14 mouse cellular contexts compared by ENCODE assay signal in the genomic region with DNA sequence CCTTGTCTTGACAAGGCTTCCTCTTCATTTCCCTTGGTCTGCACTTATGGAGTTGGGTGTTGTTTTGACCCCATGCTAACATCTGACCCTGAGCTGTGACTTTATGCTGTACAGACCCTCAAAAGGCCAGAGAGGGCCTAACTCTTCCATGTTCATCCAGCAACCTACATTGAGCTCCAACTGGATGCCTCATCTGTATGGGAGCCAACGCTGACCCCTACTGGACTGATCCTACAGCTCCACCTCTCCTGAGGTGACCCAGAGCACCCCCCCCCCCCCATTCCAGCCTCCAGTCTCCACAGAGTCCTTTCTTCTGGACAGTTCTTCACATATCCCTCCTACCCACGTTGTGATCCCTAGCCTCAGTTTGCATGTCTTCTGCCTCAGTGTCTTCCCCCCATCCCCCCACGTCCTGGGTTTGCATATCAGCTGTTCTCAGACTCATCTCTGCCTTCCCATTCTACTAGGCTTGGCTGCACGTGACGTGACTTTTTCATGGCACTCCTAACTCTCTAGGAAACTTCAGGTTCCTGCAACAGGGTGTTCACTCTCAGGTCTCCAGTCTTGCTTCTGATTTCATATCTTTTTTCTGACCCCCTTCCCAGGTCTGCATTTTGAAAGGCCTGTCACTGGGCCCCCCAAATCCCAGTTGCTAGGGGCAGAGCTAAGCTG. TPM values are rescaled to one million over a fixed set of nuclear protein-coding genes. Genes with fewer than 3 reads are reported as not detected.
DNase-seq lines count a peak whose midpoint lies in the region; ATAC-seq and TF ChIP-seq lines count a peak whose summit lies in the region.
"Had no signal": no experiment of that assay in that cellular context is flagged by ENCODE, and none has a peak within 500 bp of the region (broad histone marks: within the 10 kb centered on the region; RNA-seq: fewer than 3 reads in every experiment).

No protein-coding gene starts in this region.

- no peaks in the 10 kb centered on the region for H3K36me3 ChIP-seq in heart, adult 2 months (ENCODE audit: control insufficient read depth, insufficient read depth, low read length)
- H3K36me3 ChIP-seq in lung, embryonic 14.5 days (ENCODE audit: insufficient read depth): no peaks in the 10 kb centered on the region
- H3K36me3 ChIP-seq: midbrain, embryonic 12.5 days had no signal

- no peaks in the 10 kb centered on the region for H3K27me3 ChIP-seq in heart, adult 2 months (ENCODE audit: control insufficient read depth, insufficient read depth, low read length)
- no peaks in the 10 kb centered on the region for H3K27me3 ChIP-seq in lung, embryonic 14.5 days (ENCODE audit: insufficient read depth, low read length)
- H3K27me3 ChIP-seq: Patski had no signal

- no peaks in the 10 kb centered on the region for H3K79me2 ChIP-seq in heart, adult 2 months (replicated peaks; ENCODE audit: control insufficient read depth, insufficient read depth, low read length)

- H3K9me3 ChIP-seq in lung, embryonic 14.5 days (ENCODE audit: low read depth, low read length): no peaks in the 10 kb centered on the region
- H3K9me3 ChIP-seq: midbrain, embryonic 12.5 days had no signal

- ATAC-seq in lung, embryonic 14.5 days (ENCODE audit: insufficient read depth): no peak
- ATAC-seq: Patski had no signal

- H3K4me2 ChIP-seq in lung, embryonic 14.5 days: no peak overlapping the region
- H3K4me2 ChIP-seq: hindbrain, embryonic 14.5 days; midbrain, embryonic 12.5 days had no signal

- intact Hi-C loops in heart, adult 2 months (cut with DNase I): loop anchor here (2.0 kb wide), 1 partner anchor 21 kb away; no protein-coding TSS in a partner anchor

- no peak for DNase-seq in heart, adult 2 months
- DNase-seq in heart, adult 9 months (ENCODE audit: low spot score in 2 of 2): no peak
- peak; percentile 71 for DNase-seq in lung, embryonic 14.5 days
- DNase-seq in lung, adult 18-20 months: no peak
- DNase-seq in MN1 (ENCODE audit: low spot score): peak; percentile 38
- DNase-seq in forelimb bud, embryonic 11.5 days (ENCODE audit: low read depth, low spot score): peak; percentile 52
- no peak for DNase-seq in c-Kit-positive CD71-positive TER-119-positive erythroid progenitor cells, embryonic 14.5 days (ENCODE audit: low spot score)
- DNase-seq in gastrocnemius, postnatal 25 days: no peak
- DNase-seq: cerebellum, adult 9-11 months; thymus, adult 18-20 months had no signal

- no peak for TF ChIP-seq EP300 in heart, adult 2 months (IDR thresholded peaks at IDR 0.05; ENCODE audit: insufficient read depth, low read depth, low read length)

- H3K27ac ChIP-seq in heart, adult 2 months: no peak overlapping the region
- H3K27ac ChIP-seq in lung, embryonic 14.5 days (ENCODE audit: low read depth): no peak overlapping the region
- H3K27ac ChIP-seq: hindbrain, embryonic 14.5 days; midbrain, embryonic 12.5 days had no signal

- no peaks in the 10 kb centered on the region; the same call in 1 of the 2 replicates for H3K4me1 ChIP-seq in heart, adult 2 months (ENCODE audit: control insufficient read depth, insufficient read depth, low read length)
- peaks cover 10% of the 10 kb centered on the region; the same call in 1 of the 2 replicates for H3K4me1 ChIP-seq in lung, embryonic 14.5 days (ENCODE audit: insufficient read depth)

- H3K4me3 ChIP-seq in heart, adult 2 months: no peak overlapping the region
- no peak overlapping the region for H3K4me3 ChIP-seq in lung, embryonic 14.5 days (ENCODE audit: low read depth, low read length)
- H3K4me3 ChIP-seq: midbrain, embryonic 12.5 days had no signal

- no peak for TF ChIP-seq POLR2A in heart, adult 2 months (IDR thresholded peaks at IDR 0.05; ENCODE audit: insufficient read depth, low read depth, low read length)

- peak; percentile 37 for TF ChIP-seq CTCF in heart, adult 2 months (IDR thresholded peaks at IDR 0.05)
- peak; percentile 61 for TF ChIP-seq CTCF in lung, embryonic 14.5 days (IDR thresholded peaks at IDR 0.05; ENCODE audit: low read depth)

- WGBS in heart, adult 2 months: 64% methylated on average over 5 of the region's 5 CpGs
- 50% methylated on average over 5 of the region's 5 CpGs for WGBS in lung, embryonic 14.5 days

- no peak overlapping the region for H3K9ac ChIP-seq in heart, adult 2 months (ENCODE audit: low read depth, low read length)
- H3K9ac ChIP-seq in lung, embryonic 14.5 days: no peak overlapping the region
- H3K9ac ChIP-seq: hindbrain, embryonic 14.5 days; midbrain, embryonic 12.5 days had no signal

RNA-seq across cellular contexts. Expression of a gene that starts 18.6 kb away (rescaled TPM):
- not detected for total RNA-seq in heart, adult 2 months (2021)
- polyA plus RNA-seq in heart, adult 2 months (2012; rRNA removed): not detected in 2 replicates
- polyA plus RNA-seq in lung, embryonic 14.5 days (2014; fragmentation: Nextera tagmentation; extraction: Ambion mirVana): not detected in 2 replicates
- not detected for total RNA-seq in gastrocnemius, postnatal 25 days (2021)
- total RNA-seq: left cerebral cortex, postnatal 36 days had no signal
- polyA plus RNA-seq: hindbrain, embryonic 14.5 days; midbrain, embryonic 12.5 days; Patski had no signal

RNA-seq across cellular contexts. Expression of a gene that starts 32.4 kb away (rescaled TPM):
- 1 to 10 TPM; 6.0 to 7.0 TPM for total RNA-seq in heart, adult 2 months (2021)
- 10.3 and 12.6 TPM in 2 replicates for polyA plus RNA-seq in heart, adult 2 months (2012; rRNA removed)
- polyA plus RNA-seq in lung, embryonic 14.5 days (2014; fragmentation: Nextera tagmentation; extraction: Ambion mirVana): 88.6 and 97.8 TPM in 2 replicates
- total RNA-seq in gastrocnemius, postnatal 25 days (2021): 1 to 10 TPM; 1.3 to 2.4 TPM

RNA-seq across cellular contexts. Expression of a gene that starts 34.4 kb away (rescaled TPM):
- not detected for total RNA-seq in heart, adult 2 months (2021)
- polyA plus RNA-seq in heart, adult 2 months (2012; rRNA removed): 0.06 TPM in 1 of 2 replicates, not detected in the other
- polyA plus RNA-seq in lung, embryonic 14.5 days (2014; fragmentation: Nextera tagmentation; extraction: Ambion mirVana): not detected in 2 replicates
- not detected for total RNA-seq in gastrocnemius, postnatal 25 days (2021)
- total RNA-seq: left cerebral cortex, postnatal 36 days had no signal
- polyA plus RNA-seq: hindbrain, embryonic 14.5 days; midbrain, embryonic 12.5 days; Patski had no signal

RNA-seq across cellular contexts. Expression of a gene that starts 37.7 kb away (rescaled TPM):
- total RNA-seq in heart, adult 2 months (2021): over 10,000 TPM in 1 of 2 experiments, 1,000 to 10,000 TPM in 1; 9,326 to 11,139 TPM
- 9,227 and 12,279 TPM in 2 replicates for polyA plus RNA-seq in heart, adult 2 months (2012; rRNA removed)
- 1.9 TPM in 2 replicates for polyA plus RNA-seq in lung, embryonic 14.5 days (2014; fragmentation: Nextera tagmentation; extraction: Ambion mirVana)
- 100 to 1,000 TPM; 119 to 840 TPM for total RNA-seq in gastrocnemius, postnatal 25 days (2021)

RNA-seq across cellular contexts. Expression of a gene that starts 47.1 kb away (rescaled TPM):
- total RNA-seq in heart, adult 2 months (2021): not detected
- not detected in 2 replicates for polyA plus RNA-seq in heart, adult 2 months (2012; rRNA removed)
- not detected in 2 replicates for polyA plus RNA-seq in lung, embryonic 14.5 days (2014; fragmentation: Nextera tagmentation; extraction: Ambion mirVana)
- not detected for total RNA-seq in gastrocnemius, postnatal 25 days (2021)
- polyA plus RNA-seq: hindbrain, embryonic 14.5 days; midbrain, embryonic 12.5 days; Patski had no signal

Comparison
In these comparisons a context has a peak if more than half of its experiments do, and no peak if none do; other contexts are left out.
1. DNase-seq: peak in lung, embryonic 14.5 days (single experiment), MN1 (single experiment) and forelimb bud, embryonic 11.5 days (single experiment); none in heart, adult 2 months (0 of 2), heart, adult 9 months (0 of 2), lung, adult 18-20 months (0 of 2), c-Kit-positive CD71-positive TER-119-positive erythroid progenitor cells, embryonic 14.5 days (single experiment) and gastrocnemius, postnatal 25 days (single experiment).